Mouse (Mus musculus) intestine, embryonic 15.5 days (tissue): ENCODE measurements around the gene Fcmr. TPM values are rescaled to one million over a fixed set of nuclear protein-coding genes. Genes with fewer than 3 reads are reported as not detected.

Source experiments
- ATAC-seq: fragments of 200-750 bp; cut with Nextera tagmentation; 2 replicates; pipeline ENCODE4 v1.8.0; 2017; ENCODE audit warnings: moderate TSS enrichment, moderate library complexity
- H3K27ac ChIP-seq: fragments of 300-500 bp; sonication (generic); 2 replicates; pipeline ENCODE4 v1.5.1; 2015; ENCODE audit warnings: mild to moderate bottlenecking, inconsistent platforms
- H3K27me3 ChIP-seq: fragments of 300-500 bp; sonication (generic); replicated peaks from 2 replicates; pipeline ENCODE4 v1.6.1; 2015; ENCODE audit warnings: inconsistent platforms
- H3K36me3 ChIP-seq: fragments of 300-500 bp; sonication (generic); 2 replicates; pipeline ENCODE4 v1.6.1; 2015; ENCODE audit warnings: inconsistent platforms
- H3K4me1 ChIP-seq: fragments of 300-500 bp; sonication (generic); replicated peaks from 2 replicates; pipeline ENCODE4 v1.6.1; 2015; ENCODE audit warnings: inconsistent platforms
- H3K4me2 ChIP-seq: fragments of 300-500 bp; sonication (generic); replicated peaks from 2 replicates; pipeline ENCODE4 v1.6.1; 2015; ENCODE audit warnings: mild to moderate bottlenecking, inconsistent platforms
- H3K4me3 ChIP-seq: fragments of 300-500 bp; sonication (generic); replicated peaks from 2 replicates; pipeline ENCODE4 v1.5.1; 2015; ENCODE audit warnings: inconsistent platforms
- H3K9ac ChIP-seq: fragments of 300-500 bp; sonication (generic); 2 replicates; pipeline ENCODE4 v1.6.1; 2015; ENCODE audit warnings: inconsistent platforms
- H3K9me3 ChIP-seq: fragments of 300-500 bp; sonication (generic); 2 replicates; pipeline ENCODE4 v1.6.1; 2016; ENCODE audit warnings: inconsistent platforms
- WGBS: fragments of 180-500 bp; shearing (Covaris S2); methylation state at CpG from one replicate; pipeline ENCODE4 v1.1.7; 2015; 5-methylcytosine and 5-hydroxymethylcytosine counted together
- polyA plus RNA-seq: library from polyadenylated mRNA; unstranded; fragments of >200 nt; fragmentation: Nextera tagmentation; extraction: Ambion mirVana; gene quantifications from 2 replicates; pipeline ENCODE4 v1.2.1, GENCODE M21; 2015

The Fcmr gene
- polyA plus RNA-seq, 1 experiment from 2014 or later: 5.7 TPM

DNA sequence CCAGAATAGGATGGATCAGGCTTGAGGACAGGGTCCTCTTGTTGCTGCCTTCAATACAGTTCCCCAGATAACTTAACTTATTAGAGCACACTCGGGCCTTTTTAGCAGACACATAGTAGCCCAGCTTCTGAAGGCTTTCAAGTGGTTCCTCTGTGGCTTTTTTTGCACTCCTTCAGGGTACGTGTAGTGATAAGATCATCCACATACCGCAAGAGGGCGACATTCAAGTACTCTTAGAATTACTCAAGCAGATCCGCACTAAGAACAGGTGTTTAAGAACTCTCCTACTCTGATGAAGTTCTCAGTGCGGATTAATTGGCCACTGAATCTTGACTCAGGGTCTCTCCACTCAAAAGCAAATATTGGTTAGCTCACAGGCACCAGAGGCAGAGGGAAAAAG lies 27.2 kb upstream of the Fcmr start:
- Histone ChIP-seq H3K36me3 (no peaks in the 10 kb centered on the region), H3K4me1 (peaks cover 6% of the 10 kb centered on the region; the same call in 1 of the 2 replicates), H3K4me2 (no peak overlapping the region), H3K27me3 (no peaks in the 10 kb centered on the region), H3K27ac (no peak overlapping the region), H3K9ac (no peak overlapping the region), H3K4me3 (no peak overlapping the region), H3K9me3 (no peaks in the 10 kb centered on the region)
- WGBS: 61% methylated on average over 6 of the region's 6 CpGs
- ATAC-seq: no peak

DNA sequence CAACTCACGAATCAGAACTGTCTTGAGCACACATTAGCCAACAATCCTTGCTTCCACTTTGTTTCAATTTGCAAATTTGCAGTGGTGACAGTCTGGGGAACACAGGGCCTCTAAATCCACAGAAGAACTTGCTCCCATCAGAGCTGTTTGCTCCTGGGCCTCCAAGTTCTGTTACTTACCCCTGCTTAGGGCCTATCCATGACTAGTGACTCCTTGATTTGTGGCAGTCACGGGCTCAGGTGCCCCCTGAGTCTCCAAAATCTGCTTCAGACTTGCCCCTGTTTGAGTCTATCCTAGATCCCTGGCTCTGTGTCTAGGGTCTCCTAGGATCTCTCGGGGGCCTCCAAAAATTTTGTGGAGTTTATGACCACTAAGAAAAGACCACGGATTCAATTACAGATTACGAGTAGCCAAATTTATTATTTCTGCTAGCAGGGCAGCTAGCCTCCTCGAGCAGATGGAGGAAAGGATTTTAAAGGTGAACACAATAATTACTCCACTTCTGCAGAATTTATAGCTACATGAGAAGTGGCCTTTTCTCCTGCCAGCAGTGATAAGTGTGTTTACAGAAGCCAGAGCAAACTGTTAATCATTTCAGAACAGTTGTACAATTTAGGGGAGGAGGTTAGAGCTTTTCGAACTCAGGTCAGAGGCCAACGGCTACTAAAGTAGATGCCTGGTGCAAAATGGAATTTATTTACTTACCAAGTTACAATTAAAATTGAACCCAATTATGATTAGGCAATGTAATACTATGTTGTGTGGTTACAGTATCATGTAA lies 24.7 kb upstream of the Fcmr start:
- peak overlapping the region; percentile 77 for H3K27ac ChIP-seq
- no peak overlapping the region for H3K9ac ChIP-seq
- no peaks in the 10 kb centered on the region for H3K36me3 ChIP-seq
- H3K4me1 ChIP-seq: 0 out of 2 replicates have a peak, but pooled peaks cover 3% of the 10 kb centered on the region
- no peak overlapping the region for H3K4me3 ChIP-seq
- 17% methylated on average over 8 of the region's 8 CpGs for WGBS
- no peaks in the 10 kb centered on the region for H3K9me3 ChIP-seq
- peak; percentile 87 for ATAC-seq
- H3K27me3 ChIP-seq: no peaks in the 10 kb centered on the region
- H3K4me2 ChIP-seq: peak overlapping the region; percentile 20; the same call in 1 of the 2 replicates

DNA sequence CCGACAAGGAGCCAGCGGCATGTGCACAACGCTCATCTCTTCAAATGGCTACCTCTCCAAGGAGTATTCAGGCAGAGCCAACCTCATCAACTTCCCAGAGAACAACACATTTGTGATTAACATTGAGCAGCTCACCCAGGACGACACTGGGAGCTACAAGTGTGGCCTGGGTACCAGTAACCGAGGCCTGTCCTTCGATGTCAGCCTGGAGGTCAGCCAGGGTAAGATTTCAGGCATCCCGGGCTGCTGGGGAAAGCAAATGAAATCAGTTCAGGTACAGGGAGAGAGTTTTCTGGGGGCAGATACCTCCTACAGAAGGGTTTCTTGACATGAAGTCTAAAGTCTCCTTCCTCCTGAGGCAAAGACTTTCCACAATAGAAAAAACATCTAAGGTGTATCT lies 23.8 kb upstream of the Fcmr start:
- Histone ChIP-seq H3K4me3 (no peak overlapping the region), H3K27ac (peak overlapping the region; percentile 6; the same call in 1 of the 2 replicates), H3K9me3 (no peaks in the 10 kb centered on the region), H3K27me3 (no peaks in the 10 kb centered on the region), H3K4me1 (0 out of 2 replicates have a peak, but pooled peaks cover 3% of the 10 kb centered on the region), H3K4me2 (no peak overlapping the region), H3K36me3 (no peaks in the 10 kb centered on the region), H3K9ac (no peak overlapping the region)
- no peak for ATAC-seq
- 71% methylated on average over 7 of the region's 7 CpGs for WGBS

DNA sequence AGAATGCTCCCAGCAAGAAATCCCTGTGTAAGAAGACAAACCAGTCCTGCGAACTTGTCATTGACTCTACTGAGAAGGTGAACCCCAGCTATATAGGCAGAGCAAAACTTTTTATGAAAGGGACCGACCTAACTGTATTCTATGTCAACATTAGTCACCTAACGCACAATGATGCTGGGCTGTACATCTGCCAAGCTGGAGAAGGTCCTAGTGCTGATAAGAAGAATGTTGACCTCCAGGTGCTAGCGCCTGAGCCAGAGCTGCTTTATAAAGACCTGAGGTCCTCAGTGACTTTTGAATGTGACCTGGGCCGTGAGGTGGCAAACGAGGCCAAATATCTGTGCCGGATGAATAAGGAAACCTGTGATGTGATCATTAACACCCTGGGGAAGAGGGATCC lies 21.0 kb upstream of the Fcmr start:
- Histone ChIP-seq H3K36me3 (no peaks in the 10 kb centered on the region), H3K9me3 (no peaks in the 10 kb centered on the region), H3K4me2 (no peak overlapping the region), H3K4me3 (no peak overlapping the region), H3K4me1 (0 out of 2 replicates have a peak, but pooled peaks cover 3% of the 10 kb centered on the region), H3K27me3 (no peaks in the 10 kb centered on the region), H3K9ac (no peak overlapping the region), H3K27ac (no peak overlapping the region)
- 83% methylated on average over 7 of the region's 7 CpGs for WGBS
- no peak for ATAC-seq

DNA sequence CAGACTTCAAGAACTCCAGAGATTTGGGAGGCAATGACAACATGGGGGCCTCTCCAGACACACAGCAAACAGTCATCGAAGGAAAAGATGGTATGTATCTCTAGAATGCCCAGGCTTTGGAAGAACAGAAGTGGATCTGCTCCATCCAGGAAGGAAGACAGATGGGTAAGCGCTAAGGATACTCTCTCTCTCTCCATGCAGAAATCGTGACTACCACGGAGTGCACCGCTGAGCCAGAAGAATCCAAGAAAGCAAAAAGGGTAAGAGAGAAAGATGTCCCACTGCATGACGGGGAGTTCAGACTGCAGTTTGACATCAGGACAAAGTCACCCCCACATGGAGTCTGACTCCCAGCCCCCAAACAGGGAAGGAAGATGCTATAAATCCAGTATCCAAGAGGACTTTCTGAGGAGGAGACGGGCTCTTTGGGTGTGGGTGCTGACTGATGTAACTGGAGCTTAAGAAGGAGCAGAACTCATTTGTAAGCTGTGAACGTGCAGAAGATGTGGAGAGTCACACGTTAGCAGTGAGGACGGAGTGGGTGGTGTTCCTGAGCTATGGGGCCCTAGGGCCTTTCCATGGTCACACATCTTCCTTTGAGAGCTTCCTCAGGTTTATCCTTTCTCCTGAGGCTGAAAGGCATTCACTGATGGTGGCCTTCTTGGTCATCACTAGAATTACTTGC lies 15.8 kb upstream of the Fcmr start:
- 90% methylated on average over 10 of the region's 10 CpGs for WGBS
- Histone ChIP-seq H3K9me3 (no peaks in the 10 kb centered on the region), H3K4me2 (no peak overlapping the region), H3K27ac (no peak overlapping the region), H3K4me3 (no peak overlapping the region), H3K36me3 (no peaks in the 10 kb centered on the region), H3K27me3 (no peaks in the 10 kb centered on the region), H3K9ac (no peak overlapping the region), H3K4me1 (peaks cover 3% of the 10 kb centered on the region; the same call in 1 of the 2 replicates)
- no peak for ATAC-seq

DNA sequence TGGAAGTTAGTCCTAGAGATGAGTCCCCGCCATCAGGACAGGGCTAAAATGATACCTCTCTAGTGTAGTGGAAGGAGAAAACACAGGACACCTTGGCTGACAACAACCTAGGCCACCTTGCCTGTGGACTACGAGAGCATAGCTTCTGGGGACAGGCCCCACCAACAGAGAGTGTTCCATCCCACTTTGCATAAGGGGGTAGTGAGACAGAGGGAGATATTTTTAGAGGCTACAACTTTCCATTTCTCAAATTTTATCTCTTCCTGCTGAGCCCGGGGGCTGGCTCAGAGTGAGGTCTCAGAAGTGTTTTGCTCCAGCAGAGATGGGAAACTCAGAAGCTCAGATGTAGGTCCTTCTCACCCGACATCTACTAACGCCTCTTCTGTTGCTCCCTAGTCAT lies 15.1 kb upstream of the Fcmr start:
- no peak overlapping the region for H3K4me2 ChIP-seq
- H3K9ac ChIP-seq: no peak overlapping the region
- H3K9me3 ChIP-seq: no peaks in the 10 kb centered on the region
- no peak overlapping the region for H3K27ac ChIP-seq
- H3K36me3 ChIP-seq: no peaks in the 10 kb centered on the region
- H3K27me3 ChIP-seq: no peaks in the 10 kb centered on the region
- H3K4me3 ChIP-seq: no peak overlapping the region
- WGBS: 93% methylated on average over 5 of the region's 5 CpGs
- no peak for ATAC-seq
- peaks cover 3% of the 10 kb centered on the region; the same call in 1 of the 2 replicates for H3K4me1 ChIP-seq

DNA sequence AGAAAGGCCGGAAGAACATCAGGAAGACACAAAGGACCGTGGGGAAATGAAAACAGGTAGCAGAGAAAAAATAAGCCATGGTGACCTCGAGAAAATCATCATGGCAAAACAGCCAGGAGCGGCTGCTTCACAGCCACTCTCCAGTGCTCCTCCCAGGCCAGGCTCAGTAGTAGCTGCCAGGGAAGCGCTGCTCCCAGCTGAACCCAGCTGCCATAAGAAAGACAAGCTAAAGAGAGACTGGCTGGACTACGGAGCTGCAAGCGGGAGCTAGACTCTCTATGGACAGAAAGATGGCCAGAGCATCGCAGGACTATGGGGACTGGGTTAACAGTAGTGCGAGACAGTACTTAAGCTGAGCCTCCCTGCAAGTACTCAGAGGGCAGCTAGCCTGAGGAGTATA lies 10.7 kb upstream of the Fcmr start:
- H3K4me2 ChIP-seq: no peak overlapping the region
- 0 out of 2 replicates have a peak, but pooled peaks have one; percentile 51 for ATAC-seq
- H3K4me1 ChIP-seq: peaks cover 3% of the 10 kb centered on the region; the same call in 1 of the 2 replicates
- H3K36me3 ChIP-seq: no peaks in the 10 kb centered on the region
- no peaks in the 10 kb centered on the region for H3K9me3 ChIP-seq
- no peak overlapping the region for H3K9ac ChIP-seq
- H3K27me3 ChIP-seq: no peaks in the 10 kb centered on the region
- no peak overlapping the region for H3K27ac ChIP-seq
- H3K4me3 ChIP-seq: no peak overlapping the region
- 71% methylated on average over 9 of the region's 9 CpGs for WGBS

DNA sequence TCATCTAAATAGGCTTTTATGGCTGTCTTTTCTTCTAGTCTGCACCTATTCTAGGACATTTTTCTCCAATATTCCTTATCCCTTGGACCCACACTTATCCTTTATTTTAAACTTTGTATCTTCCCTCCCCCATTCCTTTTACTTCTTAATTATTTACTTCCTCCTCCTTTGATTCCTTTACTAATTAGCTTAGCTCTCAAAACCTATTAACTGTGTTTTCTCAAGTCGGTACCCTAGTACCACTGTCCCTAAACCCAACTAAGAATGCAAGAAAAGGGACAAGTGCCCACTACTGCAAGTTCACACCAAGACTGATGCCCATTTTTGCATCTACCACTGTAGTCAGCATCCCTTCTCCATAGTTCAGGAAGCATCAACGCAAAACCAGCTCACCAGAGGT lies 9.7 kb upstream of the Fcmr start:
- no peak for ATAC-seq
- Histone ChIP-seq H3K36me3 (no peaks in the 10 kb centered on the region), H3K4me1 (peaks cover 3% of the 10 kb centered on the region; the same call in 1 of the 2 replicates), H3K4me3 (no peak overlapping the region), H3K27ac (no peak overlapping the region), H3K9me3 (no peaks in the 10 kb centered on the region), H3K4me2 (no peak overlapping the region), H3K27me3 (no peaks in the 10 kb centered on the region), H3K9ac (no peak overlapping the region)
- 84% methylated on average over 2 of the region's 2 CpGs for WGBS

DNA sequence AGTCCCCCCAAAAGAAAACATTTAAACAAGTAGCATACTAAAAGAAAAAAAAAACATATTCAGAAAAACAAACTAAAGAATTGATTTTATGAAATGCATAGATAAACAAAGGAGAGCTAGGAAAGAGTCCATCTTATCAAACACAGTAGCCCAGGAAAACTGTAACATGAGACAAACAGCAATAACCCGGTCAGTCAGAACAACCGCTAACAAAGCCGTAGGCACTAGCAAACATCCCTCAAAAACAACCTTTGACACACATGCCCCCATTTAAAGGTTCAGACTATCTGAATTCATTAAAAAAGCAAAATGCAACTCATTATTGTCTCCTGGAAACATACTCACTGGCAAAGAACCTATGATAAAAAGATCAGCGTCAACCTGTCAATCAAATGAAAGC lies 8.0 kb upstream of the Fcmr start:
- Histone ChIP-seq H3K4me1 (peaks cover 3% of the 10 kb centered on the region; the same call in 1 of the 2 replicates), H3K4me2 (no peak overlapping the region), H3K9me3 (no peaks in the 10 kb centered on the region), H3K27ac (no peak overlapping the region), H3K36me3 (no peaks in the 10 kb centered on the region), H3K27me3 (no peaks in the 10 kb centered on the region), H3K9ac (no peak overlapping the region), H3K4me3 (no peak overlapping the region)
- no peak for ATAC-seq
- WGBS: 75% methylated on average over 4 of the region's 4 CpGs

DNA sequence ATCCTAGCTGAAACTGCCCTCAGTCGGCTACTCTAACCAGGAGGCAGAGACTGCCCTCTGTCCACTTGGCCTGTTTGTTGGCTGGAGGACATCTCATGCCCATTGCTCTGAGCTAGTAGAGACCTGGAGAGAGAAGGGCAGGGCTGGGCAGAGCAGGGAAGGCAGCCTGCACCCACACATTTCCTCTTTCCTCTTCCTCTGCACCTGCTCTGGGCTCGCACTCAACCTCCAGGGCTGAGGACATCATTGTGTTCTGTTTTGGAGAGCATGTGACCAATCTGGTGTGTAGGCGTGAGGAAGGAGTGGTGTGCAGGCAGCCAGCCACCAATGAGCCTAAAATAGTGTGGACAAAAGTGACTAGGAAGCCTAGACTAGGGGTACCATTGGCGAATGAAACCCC lies 1.2 kb upstream of the Fcmr start:
- Histone ChIP-seq H3K9ac (no peak overlapping the region), H3K36me3 (no peaks in the 10 kb centered on the region), H3K9me3 (no peaks in the 10 kb centered on the region), H3K4me2 (no peak overlapping the region), H3K27me3 (no peaks in the 10 kb centered on the region), H3K4me1 (no peaks in the 10 kb centered on the region), H3K4me3 (no peak overlapping the region), H3K27ac (no peak overlapping the region)
- WGBS: 77% methylated on average over 4 of the region's 4 CpGs
- ATAC-seq: no peak

DNA sequence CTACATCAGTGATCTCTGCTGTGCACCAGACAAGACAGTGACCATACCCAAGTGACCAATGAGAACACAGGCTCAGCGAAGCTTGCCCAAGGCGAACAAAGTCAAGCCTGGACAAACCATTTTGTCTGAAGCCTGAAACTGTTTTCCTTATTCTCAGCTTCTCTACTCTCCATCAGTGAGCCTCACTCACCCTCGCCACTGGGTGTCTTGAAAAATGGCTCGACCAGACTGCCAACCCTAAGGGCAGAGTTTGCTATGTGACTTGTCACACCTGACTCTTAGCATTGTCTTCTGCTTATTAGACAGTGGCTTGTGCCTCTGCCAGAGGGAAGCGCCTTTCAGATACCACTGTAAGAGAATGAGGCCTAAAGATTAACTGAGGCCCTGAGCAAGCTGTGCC lies 728 bp upstream of the Fcmr start:
- Histone ChIP-seq H3K27me3 (no peaks in the 10 kb centered on the region), H3K4me3 (no peak overlapping the region), H3K27ac (no peak overlapping the region), H3K36me3 (no peaks in the 10 kb centered on the region), H3K4me1 (no peaks in the 10 kb centered on the region), H3K9me3 (no peaks in the 10 kb centered on the region), H3K4me2 (no peak overlapping the region), H3K9ac (no peak overlapping the region)
- WGBS: 91% methylated on average over 5 of the region's 5 CpGs
- ATAC-seq: no peak

DNA sequence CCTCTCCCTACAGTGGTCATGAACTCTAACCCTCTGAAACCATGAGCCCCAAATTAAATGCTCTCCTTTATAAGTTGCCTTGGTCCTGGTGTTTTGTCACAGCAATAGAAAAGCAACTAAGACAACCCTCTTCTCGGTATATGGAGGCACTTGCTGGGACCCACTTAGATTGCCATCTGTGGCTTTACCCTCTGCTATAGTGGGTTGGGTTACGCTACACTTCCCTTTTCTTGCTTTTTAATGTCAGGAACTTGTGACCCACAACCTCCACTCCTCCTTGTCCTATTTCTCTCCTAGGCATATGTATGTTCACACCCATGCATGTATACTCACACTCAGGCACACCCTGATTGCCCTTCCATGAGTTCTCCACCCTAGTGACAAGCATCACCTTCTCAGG lies 7.4 kb downstream of the Fcmr start:
- no peaks in the 10 kb centered on the region for H3K36me3 ChIP-seq
- no peak overlapping the region for H3K4me2 ChIP-seq
- no peaks in the 10 kb centered on the region for H3K4me1 ChIP-seq
- no peaks in the 10 kb centered on the region for H3K9me3 ChIP-seq
- H3K4me3 ChIP-seq: no peak overlapping the region
- ATAC-seq: no peak
- WGBS: 85% methylated on average over 2 of the region's 2 CpGs
- H3K9ac ChIP-seq: no peak overlapping the region
- no peaks in the 10 kb centered on the region for H3K27me3 ChIP-seq
- no peak overlapping the region for H3K27ac ChIP-seq
